11 mouse cellular contexts compared by ENCODE assay signal in genomic region chr8:106816431-106817170, GRCm38 (mm10). TPM values are rescaled to one million over a fixed set of nuclear protein-coding genes. Genes with fewer than 3 reads are reported as not detected.
DNase-seq lines count a peak whose midpoint lies in the region; ATAC-seq and TF ChIP-seq lines count a peak whose summit lies in the region.
"Had no signal": no experiment of that assay in that cellular context is flagged by ENCODE, and none has a peak within 500 bp of the region (broad histone marks: within the 10 kb centered on the region; RNA-seq: fewer than 3 reads in every experiment).

No protein-coding gene starts in this region.

- TF ChIP-seq POLR2A in brain, embryonic 14.5 days (IDR thresholded peaks at IDR 0.05; ENCODE audit: borderline replicate concordance, extremely low read depth, insufficient read depth, insufficient read length, poor library complexity, severe bottlenecking), result no peak

- no peaks in the 10 kb centered on the region; the same call in 1 of the 2 replicates for H3K36me3 ChIP-seq in kidney, embryonic 14.5 days (ENCODE audit: control insufficient read depth, insufficient read depth, low read length)
- no peaks in the 10 kb centered on the region for H3K36me3 ChIP-seq in forebrain, embryonic 16.5 days (ENCODE audit: control insufficient read depth, insufficient read depth)

- DNase-seq in kidney, adult 18-20 months, result peak; percentile 37
- DNase-seq in brain, embryonic 14.5 days (ENCODE audit: low read depth), result peak; percentile 89
- DNase-seq in layer of hippocampus, adult 2 months (ENCODE audit: low spot score in 2 of 2), result peak; percentile 64 to 75
- DNase-seq in MN1 (ENCODE audit: low spot score), result no peak
- DNase-seq in gastrocnemius, postnatal 10 days, result no peak
- no peak for DNase-seq in spleen, postnatal 10 days (ENCODE audit: low spot score in 2 of 2)
- DNase-seq: cerebellum, adult 11 months had no signal

- no peak overlapping the region for H3K27ac ChIP-seq in kidney, embryonic 14.5 days (ENCODE audit: low read depth, low read length)
- peak overlapping the region; percentile 64; the same call in 1 of the 2 replicates for H3K27ac ChIP-seq in forebrain, embryonic 16.5 days (ENCODE audit: low read length)
- H3K27ac ChIP-seq in layer of hippocampus, adult 2 months, result peak overlapping the region; percentile 67

- H3K4me1 ChIP-seq in kidney, embryonic 14.5 days (ENCODE audit: control insufficient read depth, insufficient read depth, low read length), result peaks cover 9% of the 10 kb centered on the region; the same call in 1 of the 2 replicates
- peaks cover 13% of the 10 kb centered on the region for H3K4me1 ChIP-seq in forebrain, embryonic 16.5 days (replicated peaks; ENCODE audit: control insufficient read depth, insufficient read depth, low read length)

- no peaks in the 10 kb centered on the region for H3K27me3 ChIP-seq in kidney, embryonic 14.5 days (ENCODE audit: control insufficient read depth, insufficient read depth, low read length)
- H3K27me3 ChIP-seq in forebrain, embryonic 16.5 days (replicated peaks; ENCODE audit: control insufficient read depth, insufficient read depth, low read length), result no peaks in the 10 kb centered on the region
- H3K27me3 ChIP-seq: embryonic facial prominence, embryonic 12.5 days had no signal

- no peak overlapping the region for H3K4me3 ChIP-seq in kidney, embryonic 14.5 days (ENCODE audit: low read length)
- no peak overlapping the region for H3K4me3 ChIP-seq in forebrain, embryonic 16.5 days (replicated peaks; ENCODE audit: low read length)
- H3K4me3 ChIP-seq in layer of hippocampus, adult 2 months, result no peak overlapping the region
- H3K4me3 ChIP-seq: embryonic facial prominence, embryonic 12.5 days had no signal

- no peaks in the 10 kb centered on the region for H3K9me3 ChIP-seq in kidney, embryonic 14.5 days (ENCODE audit: control insufficient read depth, low read length)
- H3K9me3 ChIP-seq in forebrain, embryonic 16.5 days (ENCODE audit: control insufficient read depth, low read length), result no peaks in the 10 kb centered on the region
- H3K9me3 ChIP-seq: embryonic facial prominence, embryonic 12.5 days had no signal

- TF ChIP-seq CTCF in brain, embryonic 14.5 days (IDR thresholded peaks at IDR 0.05; ENCODE audit: borderline replicate concordance, extremely low read depth, insufficient read depth, insufficient read length), result no peak
- TF ChIP-seq CTCF in layer of hippocampus, adult 2 months (conservative IDR thresholded peaks at IDR 0.05), result no peak

- no peak overlapping the region for H3K4me2 ChIP-seq in kidney, embryonic 14.5 days (replicated peaks; ENCODE audit: low read depth, low read length)
- 0 out of 2 replicates have a peak overlapping the region, but pooled peaks have one; percentile 6 for H3K4me2 ChIP-seq in forebrain, embryonic 16.5 days (ENCODE audit: low read length)
- H3K4me2 ChIP-seq: embryonic facial prominence, embryonic 12.5 days had no signal

- no peak overlapping the region for H3K9ac ChIP-seq in kidney, embryonic 14.5 days (ENCODE audit: low read depth, low read length)
- no peak overlapping the region for H3K9ac ChIP-seq in forebrain, embryonic 16.5 days (replicated peaks; ENCODE audit: low read depth, low read length)
- H3K9ac ChIP-seq: embryonic facial prominence, embryonic 12.5 days had no signal

- WGBS in kidney, embryonic 14.5 days, result 77% methylated on average over 9 of the region's 9 CpGs
- 35% methylated on average over 9 of the region's 9 CpGs for WGBS in forebrain, embryonic 16.5 days

- no peak for ATAC-seq in kidney, embryonic 14.5 days (ENCODE audit: low FRiP score, low TSS enrichment)
- peak; percentile 78 for ATAC-seq in forebrain, embryonic 16.5 days

RNA-seq across cellular contexts. Expression of gene Has3, which starts 53.4 kb away (rescaled TPM):
- polyA plus RNA-seq in kidney, embryonic 14.5 days (2014; fragmentation: Nextera tagmentation; extraction: Ambion mirVana), result 1.2 and 1.3 TPM in 2 replicates
- 8.0 and 9.0 TPM in 2 replicates for polyA plus RNA-seq in brain, embryonic 14.5 days (2012; rRNA removed)
- 0.96 and 1.7 TPM in 2 replicates for polyA plus RNA-seq in forebrain, embryonic 16.5 days (2015; fragmentation: Nextera tagmentation; extraction: Ambion mirVana)
- 1 to 10 TPM; 1.3 to 1.9 TPM for total RNA-seq in layer of hippocampus, adult 2 months (2021)
- 1 to 10 TPM; 2.1 to 3.4 TPM for total RNA-seq in gastrocnemius, postnatal 10 days (2021)
- total RNA-seq: liver, adult 2 months had no signal

Comparison
In these comparisons a context has a peak if more than half of its experiments do, and no peak if none do; other contexts are left out.
1. DNase-seq: peak in kidney, adult 18-20 months (single experiment), brain, embryonic 14.5 days (single experiment) and layer of hippocampus, adult 2 months (2 of 2); none in MN1 (single experiment), gastrocnemius, postnatal 10 days (single experiment) and spleen, postnatal 10 days (0 of 2).